Mouse (Mus musculus) liver, embryonic 16.5 days (tissue): Measurements from ENCODE around the gene Cntn5. TPM values are rescaled to one million over a fixed set of nuclear protein-coding genes. Genes with fewer than 3 reads are reported as not detected.

Source experiments
- ATAC-seq: fragments of 200-750 bp; cut with Nextera tagmentation; 2 replicates; pipeline ENCODE4 v1.8.0; 2017; ENCODE audit warnings: low read depth, mild to moderate bottlenecking, moderate number of reproducible peaks, moderate library complexity
- H3K27ac ChIP-seq: fragments of 300-500 bp; sonication (generic); 2 replicates; pipeline ENCODE4 v1.5.1; 2014; ENCODE audit warnings: mild to moderate bottlenecking, low read length
- H3K27me3 ChIP-seq: fragments of 300-500 bp; sonication (generic); 2 replicates; pipeline ENCODE4 v1.6.1; 2014; ENCODE audit warnings: low read depth, low read length, mixed read lengths; ENCODE audit not compliant: control insufficient read depth, insufficient read depth
- H3K36me3 ChIP-seq: fragments of 300-500 bp; sonication (generic); 2 replicates; pipeline ENCODE4 v1.6.1; 2014; ENCODE audit warnings: mild to moderate bottlenecking; ENCODE audit not compliant: control insufficient read depth, insufficient read depth
- H3K4me1 ChIP-seq: fragments of 300-500 bp; sonication (generic); 2 replicates; pipeline ENCODE4 v1.6.1; 2014; ENCODE audit warnings: low read depth, low read length, mixed read lengths; ENCODE audit not compliant: control insufficient read depth
- H3K4me2 ChIP-seq: fragments of 300-500 bp; sonication (generic); 2 replicates; pipeline ENCODE4 v1.6.1; 2014; ENCODE audit warnings: low read depth, low read length, mixed read lengths
- H3K4me3 ChIP-seq: fragments of 300-500 bp; sonication (generic); 2 replicates; pipeline ENCODE4 v1.5.1; 2014; ENCODE audit warnings: low read depth, mild to moderate bottlenecking, low read length
- H3K9ac ChIP-seq: fragments of 300-500 bp; sonication (generic); 2 replicates; pipeline ENCODE4 v1.6.1; 2014; ENCODE audit warnings: low read depth, low read length
- H3K9me3 ChIP-seq: fragments of 300-500 bp; sonication (generic); replicated peaks from 2 replicates; pipeline ENCODE4 v1.6.1; 2016; ENCODE audit warnings: low read length; ENCODE audit not compliant: control insufficient read depth
- WGBS: fragments of 180-500 bp; shearing (Covaris S2); extraction: QIAGEN DNeasy Blood & Tissue Kit; methylation state at CpG from one replicate; pipeline ENCODE4 v1.1.7; 2014; ENCODE audit not compliant: insufficient replicate concordance; 5-methylcytosine and 5-hydroxymethylcytosine counted together
- polyA plus RNA-seq: library from polyadenylated mRNA; unstranded; fragments of >200 nt; fragmentation: Nextera tagmentation; extraction: Ambion mirVana; gene quantifications from 2 replicates; pipeline ENCODE4 v1.2.1, GENCODE M21; 2015

Cntn5 gene
- polyA plus RNA-seq, 1 experiment from 2014 or later: not detected

GRCm38 (mm10) chr9:10109156-10109555 is 795.4 kb downstream of the Cntn5 start:
- no peaks in the 10 kb centered on the region for H3K9me3 ChIP-seq
- no peak overlapping the region for H3K4me2 ChIP-seq
- no peak overlapping the region for H3K4me3 ChIP-seq
- ATAC-seq: no peak
- H3K27ac ChIP-seq: no peak overlapping the region
- 58% methylated on average over 1 of the region's 1 CpGs for WGBS
- H3K27me3 ChIP-seq: no peaks in the 10 kb centered on the region
- no peaks in the 10 kb centered on the region for H3K36me3 ChIP-seq
- no peak overlapping the region for H3K9ac ChIP-seq
- no peaks in the 10 kb centered on the region for H3K4me1 ChIP-seq

- 60% methylated on average over 4 of the region's 4 CpGs for WGBS
- H3K4me3 ChIP-seq: no peak overlapping the region
- no peak overlapping the region for H3K27ac ChIP-seq
- H3K27me3 ChIP-seq: no peaks in the 10 kb centered on the region
- no peak overlapping the region for H3K4me2 ChIP-seq
- ATAC-seq: no peak
- H3K4me1 ChIP-seq: no peaks in the 10 kb centered on the region
- H3K9me3 ChIP-seq: no peaks in the 10 kb centered on the region
- no peak overlapping the region for H3K9ac ChIP-seq
- no peaks in the 10 kb centered on the region for H3K36me3 ChIP-seq
Measured at GRCm38 (mm10) chr9:10107861-10108260, 796.7 kb downstream of the Cntn5 start.

GRCm38 (mm10) chr9:10101812-10102440 is 802.6 kb downstream of the Cntn5 start:
- Histone ChIP-seq H3K4me2 (no peak overlapping the region), H3K4me1 (no peaks in the 10 kb centered on the region), H3K9me3 (no peaks in the 10 kb centered on the region), H3K27me3 (no peaks in the 10 kb centered on the region), H3K9ac (no peak overlapping the region), H3K27ac (no peak overlapping the region), H3K4me3 (no peak overlapping the region), H3K36me3 (no peaks in the 10 kb centered on the region)
- no peak for ATAC-seq
- 20% methylated on average over 5 of the region's 5 CpGs for WGBS

GRCm38 (mm10) chr9:10076282-10076681 is 828.3 kb downstream of the Cntn5 start:
- Histone ChIP-seq H3K27me3 (no peaks in the 10 kb centered on the region), H3K27ac (no peak overlapping the region), H3K9me3 (no peaks in the 10 kb centered on the region), H3K4me2 (no peak overlapping the region), H3K4me3 (no peak overlapping the region), H3K4me1 (no peaks in the 10 kb centered on the region), H3K36me3 (no peaks in the 10 kb centered on the region), H3K9ac (no peak overlapping the region)
- no peak for ATAC-seq

DNA sequence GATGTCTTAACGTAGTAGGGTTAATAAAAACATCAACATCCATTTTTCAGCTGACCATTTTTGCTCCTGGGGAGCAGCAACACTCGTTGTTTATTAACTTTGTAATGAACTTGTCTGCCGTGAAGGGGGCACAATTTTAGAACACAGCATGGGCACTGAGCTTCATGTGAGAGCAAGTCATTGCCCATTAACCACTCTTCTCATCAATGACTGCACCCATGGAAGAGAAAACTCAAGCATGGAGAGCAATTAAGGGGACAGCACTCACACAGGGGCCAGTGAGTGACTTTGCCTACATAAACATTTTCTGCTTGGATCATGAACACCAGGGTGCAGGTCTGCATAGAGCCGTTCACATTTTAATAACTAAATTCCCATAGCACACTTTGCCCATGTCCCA is 831.2 kb downstream of the Cntn5 start:
- Histone ChIP-seq H3K36me3 (no peaks in the 10 kb centered on the region), H3K27ac (no peak overlapping the region), H3K27me3 (no peaks in the 10 kb centered on the region), H3K9ac (no peak overlapping the region), H3K4me3 (no peak overlapping the region), H3K4me2 (no peak overlapping the region), H3K4me1 (no peaks in the 10 kb centered on the region), H3K9me3 (no peaks in the 10 kb centered on the region)
- 46% methylated on average over 4 of the region's 4 CpGs for WGBS
- no peak for ATAC-seq

- no peak for ATAC-seq
- no peak overlapping the region for H3K27ac ChIP-seq
- 53% methylated on average over 5 of the region's 5 CpGs for WGBS
Measured at GRCm38 (mm10) chr9:10072860-10073259, 831.7 kb downstream of the Cntn5 start.

DNA sequence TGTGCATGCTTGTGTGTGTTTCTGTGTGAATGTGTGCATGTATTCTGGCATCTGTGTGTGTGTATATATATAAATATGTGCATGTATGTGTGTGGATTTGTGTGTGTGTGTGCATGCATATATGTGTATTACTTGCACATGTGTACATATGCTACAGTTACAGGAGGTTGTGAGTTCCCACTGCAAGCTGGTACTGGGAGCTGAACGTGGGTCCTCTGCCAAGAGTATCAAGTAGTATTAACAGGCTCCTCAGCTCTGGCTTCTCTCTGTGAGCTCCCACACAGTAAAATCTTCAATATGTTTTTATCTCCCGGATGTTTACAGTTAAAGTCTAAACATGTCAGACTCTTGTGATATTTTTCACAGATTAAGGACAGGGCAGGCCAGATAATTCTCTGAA is 833.3 kb downstream of the Cntn5 start:
- H3K9ac ChIP-seq: no peak overlapping the region
- no peaks in the 10 kb centered on the region for H3K27me3 ChIP-seq
- 49% methylated on average over 2 of the region's 2 CpGs for WGBS
- no peaks in the 10 kb centered on the region for H3K36me3 ChIP-seq
- no peaks in the 10 kb centered on the region for H3K9me3 ChIP-seq
- no peaks in the 10 kb centered on the region for H3K4me1 ChIP-seq
- no peak overlapping the region for H3K27ac ChIP-seq
- no peak for ATAC-seq
- no peak overlapping the region for H3K4me2 ChIP-seq
- H3K4me3 ChIP-seq: no peak overlapping the region

More at GRCm38 (mm10) chr9:10072860-10073259, 831.7 kb downstream of the Cntn5 start:
- Histone ChIP-seq H3K9me3 (no peaks in the 10 kb centered on the region), H3K4me2 (no peak overlapping the region), H3K27me3 (no peaks in the 10 kb centered on the region), H3K4me3 (no peak overlapping the region), H3K36me3 (no peaks in the 10 kb centered on the region), H3K4me1 (no peaks in the 10 kb centered on the region), H3K9ac (no peak overlapping the region)

DNA sequence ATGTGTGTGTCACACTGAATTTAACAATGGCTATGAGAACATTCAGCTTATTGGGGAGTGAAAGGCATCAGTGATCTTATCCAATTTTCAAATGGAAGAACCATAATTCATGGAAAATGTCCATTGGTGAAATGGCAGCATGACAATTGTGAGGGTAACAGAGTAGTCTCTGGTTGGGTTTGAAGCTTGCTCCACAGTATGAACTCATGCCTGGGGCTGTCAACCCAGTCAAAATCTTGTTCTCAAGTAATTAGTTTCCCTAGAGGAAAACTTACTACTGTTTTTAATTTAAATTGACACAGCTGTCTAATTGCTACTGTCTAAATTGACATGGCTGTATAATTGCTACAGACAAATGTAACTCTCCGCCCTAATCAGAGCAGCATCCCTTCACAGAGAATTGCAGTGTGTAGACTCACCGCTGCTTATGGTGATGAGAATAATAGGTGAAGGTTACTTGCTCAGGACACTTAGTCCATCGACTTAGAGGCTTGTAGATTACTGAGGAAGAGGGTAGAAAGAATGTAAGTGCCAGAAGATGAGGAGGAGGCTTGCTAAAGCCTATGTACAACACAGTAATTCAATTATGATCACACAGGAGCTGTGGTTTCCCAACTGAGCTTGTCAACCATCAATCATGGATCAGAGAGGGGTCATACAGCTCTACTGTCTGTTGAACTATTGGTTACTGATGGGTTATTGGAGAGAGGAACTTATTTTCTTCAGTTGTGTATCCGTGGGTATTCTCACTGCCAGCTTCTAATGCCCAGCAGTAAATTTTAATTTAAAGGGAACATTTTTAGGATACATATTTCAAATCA is 859.4 kb downstream of the Cntn5 start:
- 53% methylated on average over 4 of the region's 4 CpGs for WGBS
- ATAC-seq: no peak
- H3K9me3 ChIP-seq: no peaks in the 10 kb centered on the region
- no peak overlapping the region for H3K4me3 ChIP-seq
- no peak overlapping the region for H3K9ac ChIP-seq
- no peaks in the 10 kb centered on the region for H3K27me3 ChIP-seq
- H3K36me3 ChIP-seq: no peaks in the 10 kb centered on the region
- H3K4me1 ChIP-seq: no peaks in the 10 kb centered on the region
- no peak overlapping the region for H3K4me2 ChIP-seq
- no peak overlapping the region for H3K27ac ChIP-seq

- ATAC-seq: no peak
- H3K4me2 ChIP-seq: no peak overlapping the region
- no peaks in the 10 kb centered on the region for H3K36me3 ChIP-seq
- H3K9ac ChIP-seq: no peak overlapping the region
- no peaks in the 10 kb centered on the region for H3K9me3 ChIP-seq
- no peaks in the 10 kb centered on the region for H3K4me1 ChIP-seq
- H3K27me3 ChIP-seq: no peaks in the 10 kb centered on the region
- 49% methylated on average over 3 of the region's 3 CpGs for WGBS
- no peak overlapping the region for H3K27ac ChIP-seq
- no peak overlapping the region for H3K4me3 ChIP-seq
Measured at GRCm38 (mm10) chr9:10043001-10043400, 861.6 kb downstream of the Cntn5 start.
